Mouse (Mus musculus) kidney, embryonic 16.5 days (tissue): Measurements from ENCODE around the gene Alpk1. TPM values are rescaled to one million over a fixed set of nuclear protein-coding genes. Genes with fewer than 3 reads are reported as not detected.
A peak's percentile ranks its signal among the peaks of the same experiment; 100 is the strongest.

ENCODE experiments used
- ATAC-seq: fragments of 200-750 bp; cut with Nextera tagmentation; 2 replicates; pipeline ENCODE4 v1.8.0; 2017; ENCODE audit warnings: moderate TSS enrichment; ENCODE audit not compliant: low FRiP score, low TSS enrichment
- H3K27ac ChIP-seq: fragments of 300-500 bp; sonication (generic); 2 replicates; pipeline ENCODE4 v1.5.1; 2014; ENCODE audit warnings: low read length
- H3K27me3 ChIP-seq: fragments of 300-500 bp; sonication (generic); 2 replicates; pipeline ENCODE4 v1.6.1; 2014; ENCODE audit warnings: low read length, control low read depth, mixed read lengths; ENCODE audit not compliant: insufficient read depth
- H3K36me3 ChIP-seq: fragments of 300-500 bp; sonication (generic); 2 replicates; pipeline ENCODE4 v1.6.1; 2014; ENCODE audit warnings: low read length, control low read depth, mixed read lengths; ENCODE audit not compliant: insufficient read depth
- H3K4me1 ChIP-seq: fragments of 300-500 bp; sonication (generic); 2 replicates; pipeline ENCODE4 v1.6.1; 2014; ENCODE audit warnings: low read length, control low read depth, mixed read lengths; ENCODE audit not compliant: insufficient read depth
- H3K4me2 ChIP-seq: fragments of 300-500 bp; sonication (generic); replicated peaks from 2 replicates; pipeline ENCODE4 v1.6.1; 2014; ENCODE audit warnings: low read depth, low read length
- H3K4me3 ChIP-seq: fragments of 300-500 bp; sonication (generic); 2 replicates; pipeline ENCODE4 v1.5.1; 2014; ENCODE audit warnings: mild to moderate bottlenecking, low read length
- H3K9ac ChIP-seq: fragments of 300-500 bp; sonication (generic); replicated peaks from 2 replicates; pipeline ENCODE4 v1.6.1; 2014; ENCODE audit warnings: low read length
- H3K9me3 ChIP-seq: fragments of 300-500 bp; sonication (generic); 2 replicates; pipeline ENCODE4 v1.6.1; 2016; ENCODE audit warnings: low read length, control low read depth
- WGBS: fragments of 180-500 bp; shearing (Covaris S2); extraction: QIAGEN DNeasy Blood & Tissue Kit; methylation state at CpG from one replicate; pipeline ENCODE4 v1.1.7; 2014; 5-methylcytosine and 5-hydroxymethylcytosine counted together
- polyA plus RNA-seq: library from polyadenylated mRNA; unstranded; fragments of >200 nt; fragmentation: Nextera tagmentation; extraction: Ambion mirVana; gene quantifications from 2 replicates; pipeline ENCODE4 v1.2.1, GENCODE M21; 2015

The Alpk1 gene
- polyA plus RNA-seq, 1 experiment from 2014 or later = 1.2 TPM

GRCm38 (mm10) chr3:127706445-127707088, 73.8 kb downstream of the Alpk1 start:
- H3K4me2 ChIP-seq = peak overlapping the region; percentile 52

GRCm38 (mm10) chr3:127705515-127706444, 74.5 kb downstream of the Alpk1 start:
- Histone ChIP-seq H3K9ac (peak overlapping the region; percentile 37; the same call in 1 of the 2 replicates), H3K27ac (no peak overlapping the region), H3K9me3 (no peaks in the 10 kb centered on the region), H3K4me1 (peaks cover 7% of the 10 kb centered on the region; the same call in 1 of the 2 replicates), H3K4me3 (peak overlapping the region; percentile 33), H3K4me2 (peak overlapping the region; percentile 52), H3K27me3 (0 out of 2 replicates have a peak, but pooled peaks cover 4% of the 10 kb centered on the region), H3K36me3 (no peaks in the 10 kb centered on the region)
- ATAC-seq = peak; percentile 71; the same call in 1 of the 2 replicates
- WGBS = 10% methylated on average over 30 of the region's 30 CpGs

More at GRCm38 (mm10) chr3:127706445-127707088, 73.8 kb downstream of the Alpk1 start:
- Histone ChIP-seq H3K4me3 (no peak overlapping the region; the same call in 1 of the 2 replicates), H3K27me3 (0 out of 2 replicates have a peak, but pooled peaks cover 4% of the 10 kb centered on the region), H3K4me1 (peaks cover 5% of the 10 kb centered on the region; the same call in 1 of the 2 replicates), H3K9ac (no peak overlapping the region), H3K9me3 (no peaks in the 10 kb centered on the region), H3K36me3 (no peaks in the 10 kb centered on the region), H3K27ac (no peak overlapping the region)
- 80% methylated on average over 8 of the region's 8 CpGs for WGBS
- ATAC-seq = no peak

GRCm38 (mm10) chr3:127705139-127705514, 75.2 kb downstream of the Alpk1 start:
- 51% methylated on average over 11 of the region's 11 CpGs for WGBS
- no peak overlapping the region for H3K9ac ChIP-seq
- H3K4me2 ChIP-seq = peak overlapping the region; percentile 52
- no peaks in the 10 kb centered on the region for H3K9me3 ChIP-seq
- no peak overlapping the region for H3K27ac ChIP-seq
- no peaks in the 10 kb centered on the region for H3K36me3 ChIP-seq
- H3K27me3 ChIP-seq = 0 out of 2 replicates have a peak, but pooled peaks cover 4% of the 10 kb centered on the region
- no peak; the same call in 1 of the 2 replicates for ATAC-seq
- peak overlapping the region; percentile 33 for H3K4me3 ChIP-seq
- H3K4me1 ChIP-seq = peaks cover 7% of the 10 kb centered on the region; the same call in 1 of the 2 replicates

GRCm38 (mm10) chr3:127701196-127701825, 79.0 kb downstream of the Alpk1 start:
- Histone ChIP-seq H3K36me3 (no peaks in the 10 kb centered on the region), H3K4me2 (no peak overlapping the region), H3K27ac (no peak overlapping the region), H3K4me1 (peaks cover 7% of the 10 kb centered on the region; the same call in 1 of the 2 replicates), H3K9ac (no peak overlapping the region), H3K9me3 (no peaks in the 10 kb centered on the region), H3K4me3 (no peak overlapping the region), H3K27me3 (peaks cover 6% of the 10 kb centered on the region; the same call in 1 of the 2 replicates)
- 40% methylated on average over 4 of the region's 4 CpGs for WGBS
- no peak for ATAC-seq

GRCm38 (mm10) chr3:127698636-127699035, 81.7 kb downstream of the Alpk1 start:
- Histone ChIP-seq H3K36me3 (no peaks in the 10 kb centered on the region), H3K4me3 (no peak overlapping the region), H3K27ac (no peak overlapping the region), H3K4me2 (no peak overlapping the region), H3K9ac (no peak overlapping the region), H3K27me3 (peaks cover 24% of the 10 kb centered on the region; the same call in 1 of the 2 replicates), H3K9me3 (no peaks in the 10 kb centered on the region), H3K4me1 (0 out of 2 replicates have a peak, but pooled peaks cover 3% of the 10 kb centered on the region)
- ATAC-seq = no peak
- 85% methylated on average over 5 of the region's 5 CpGs for WGBS

- no peak overlapping the region for H3K4me3 ChIP-seq
- H3K9ac ChIP-seq = no peak overlapping the region
- no peak overlapping the region for H3K4me2 ChIP-seq
- no peak overlapping the region for H3K27ac ChIP-seq
- WGBS = 80% methylated on average over 11 of the region's 11 CpGs
- peaks cover 26% of the 10 kb centered on the region for H3K27me3 ChIP-seq
- H3K4me1 ChIP-seq = 0 out of 2 replicates have a peak, but pooled peaks cover 1% of the 10 kb centered on the region
- no peaks in the 10 kb centered on the region for H3K9me3 ChIP-seq
- H3K36me3 ChIP-seq = no peaks in the 10 kb centered on the region
- ATAC-seq = no peak
These were observed 83.8 kb downstream of the Alpk1 start for GRCm38 (mm10) chr3:127696541-127696940.

- H3K4me1 ChIP-seq = no peaks in the 10 kb centered on the region
- H3K9ac ChIP-seq = peak overlapping the region; percentile 31
- peak overlapping the region; percentile 50 for H3K4me2 ChIP-seq
- H3K4me3 ChIP-seq = peak overlapping the region; percentile 40
- H3K9me3 ChIP-seq = no peaks in the 10 kb centered on the region
- no peak for ATAC-seq
- H3K27me3 ChIP-seq = peaks cover 26% of the 10 kb centered on the region
- WGBS = 12% methylated on average over 43 of the region's 43 CpGs
- H3K27ac ChIP-seq = no peak overlapping the region
- H3K36me3 ChIP-seq = no peaks in the 10 kb centered on the region
These were observed 85.2 kb downstream of the Alpk1 start for GRCm38 (mm10) chr3:127694802-127695771.

- no peak for ATAC-seq
- Histone ChIP-seq H3K4me1 (no peaks in the 10 kb centered on the region), H3K4me3 (no peak overlapping the region), H3K27me3 (peaks cover 20% of the 10 kb centered on the region), H3K36me3 (no peaks in the 10 kb centered on the region), H3K4me2 (no peak overlapping the region), H3K9ac (no peak overlapping the region), H3K27ac (no peak overlapping the region), H3K9me3 (no peaks in the 10 kb centered on the region)
- 67% methylated on average over 4 of the region's 4 CpGs for WGBS
These were observed 89.1 kb downstream of the Alpk1 start for GRCm38 (mm10) chr3:127691230-127691629.
